Mouse (Mus musculus): Measurements from ENCODE around the gene Trmt112. TPM values are rescaled to one million over a fixed set of nuclear protein-coding genes. Genes with fewer than 3 reads are reported as not detected.

The Trmt112 gene
- total RNA-seq, 2 experiments from 2014 or later, result 98.3 to 101 TPM

- no peak for DNase-seq (ENCODE audit: low spot score in 2 of 2)
These were observed 33.3 kb downstream of the Trmt112 start for GRCm38 (mm10) chr19:6942764-6943163.

DNA sequence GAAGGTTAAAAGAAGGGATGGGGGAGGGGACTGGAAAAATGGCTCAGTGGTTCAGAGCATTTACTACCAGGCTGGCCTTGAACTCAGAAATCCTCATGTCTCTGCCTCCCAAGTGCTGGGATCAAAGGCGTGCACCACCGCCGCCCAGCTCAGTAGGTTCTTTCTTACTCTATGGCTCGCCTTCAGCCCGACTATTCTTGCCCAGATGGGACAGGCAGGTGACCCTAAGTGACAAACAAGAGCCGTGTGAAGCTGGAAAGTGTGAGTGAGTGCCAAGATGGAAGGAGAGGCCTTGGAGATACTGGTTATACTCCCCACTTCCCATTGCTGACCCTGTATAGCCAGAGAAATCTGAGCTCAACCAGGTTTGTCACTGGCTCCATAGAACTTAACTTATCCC is 34.2 kb downstream of the Trmt112 start:
- no peak for DNase-seq (ENCODE audit: low spot score in 2 of 2)

DNA sequence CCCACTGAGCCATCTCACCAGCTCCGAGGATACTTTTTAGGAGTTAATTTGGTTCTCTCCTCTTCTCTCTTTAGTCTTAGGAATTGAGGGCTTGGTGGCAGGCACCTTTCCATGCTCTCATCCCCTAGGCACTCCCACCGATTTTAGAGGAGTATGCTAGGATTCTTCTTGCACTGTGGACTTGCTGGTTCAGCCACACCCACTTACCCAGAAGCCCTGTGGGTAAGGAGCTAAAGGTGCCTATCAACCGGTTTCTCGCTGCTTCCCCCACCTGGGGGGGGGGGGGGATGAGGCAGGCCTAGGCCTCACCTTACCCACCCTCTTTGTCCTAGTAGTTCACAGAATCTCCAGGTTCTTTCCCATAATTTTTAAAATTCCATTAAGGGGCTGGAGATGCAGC is 38.2 kb downstream of the Trmt112 start:
- DNase-seq (ENCODE audit: low spot score in 2 of 2), result no peak

DNA sequence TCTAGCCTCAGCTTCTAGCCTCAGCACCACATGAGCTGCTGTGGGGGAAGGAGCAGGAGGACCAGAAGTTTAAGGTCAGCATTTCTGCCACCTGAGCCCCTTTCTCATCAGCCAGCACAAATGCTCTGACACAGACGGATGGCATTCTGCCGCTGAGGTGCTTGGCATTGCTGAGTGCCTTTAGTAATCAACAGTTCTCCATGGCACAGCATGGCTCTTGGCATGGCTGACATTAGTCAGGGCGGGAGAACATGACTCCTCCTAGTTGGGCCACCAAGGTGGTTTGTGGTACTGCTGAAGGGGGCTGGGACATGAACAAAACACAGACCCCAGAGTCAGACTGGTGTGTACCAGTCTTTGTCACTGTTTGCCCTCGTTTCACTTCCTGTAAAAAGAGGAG is 38.7 kb downstream of the Trmt112 start:
- DNase-seq (ENCODE audit: low spot score in 2 of 2), result no peak

DNA sequence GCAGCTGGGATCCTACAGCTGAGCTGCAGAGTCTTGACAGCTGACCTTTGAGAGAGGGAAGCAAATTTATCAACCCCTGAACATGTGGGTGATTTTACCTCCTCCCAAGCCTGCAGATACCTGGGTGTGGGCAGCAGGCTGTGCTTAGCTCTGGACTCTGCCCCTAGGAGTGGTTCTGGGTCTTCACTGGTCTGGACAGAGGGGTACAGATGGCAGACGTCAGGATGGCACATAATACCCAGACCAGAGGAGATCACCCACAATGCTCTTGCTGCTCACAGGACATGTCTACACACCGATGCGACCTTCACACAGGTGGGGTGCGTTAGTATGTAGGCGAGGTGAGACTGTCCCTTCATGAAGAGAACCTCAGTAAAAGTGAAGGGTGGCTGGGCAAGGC is 40.0 kb downstream of the Trmt112 start:
- DNase-seq (ENCODE audit: low spot score in 2 of 2), result no peak

- DNase-seq (ENCODE audit: low spot score in 2 of 2), result no peak
These were observed 40.5 kb downstream of the Trmt112 start for GRCm38 (mm10) chr19:6949951-6950350.

- no peak for DNase-seq (ENCODE audit: low spot score in 2 of 2)
These were observed 41.2 kb downstream of the Trmt112 start for GRCm38 (mm10) chr19:6950613-6951153.

DNA sequence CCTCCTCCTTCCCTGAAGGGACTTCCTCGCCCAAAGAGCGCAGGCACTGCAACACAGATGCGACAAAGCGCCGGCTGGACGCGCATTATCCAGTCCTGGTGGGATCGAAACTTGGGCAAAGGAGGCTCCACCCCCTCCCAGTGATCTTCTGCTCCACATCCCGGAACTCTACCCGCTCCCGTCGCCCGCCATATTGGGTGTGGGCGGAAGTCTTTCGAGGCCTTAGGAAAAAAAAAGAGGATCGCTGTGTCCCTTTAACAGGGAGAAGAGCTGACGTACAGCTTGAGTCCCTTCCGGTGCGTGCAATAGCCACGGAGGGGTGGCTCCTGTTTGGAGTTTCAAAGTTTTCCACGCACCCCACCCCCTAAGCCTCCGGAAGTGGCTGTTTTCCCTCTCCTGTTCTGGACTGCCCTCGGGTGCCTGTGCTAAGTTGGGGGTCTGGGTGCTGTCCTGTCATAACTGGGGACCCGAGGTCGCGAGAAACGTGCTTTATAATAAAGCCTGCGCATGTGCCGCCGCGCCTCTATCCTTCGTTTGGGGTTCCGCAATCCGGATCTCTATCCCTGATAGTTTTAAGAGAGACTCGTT is 42.0 kb downstream of the Trmt112 start:
- DNase-seq (ENCODE audit: low spot score in 2 of 2), result peak; percentile 70 to 83

DNA sequence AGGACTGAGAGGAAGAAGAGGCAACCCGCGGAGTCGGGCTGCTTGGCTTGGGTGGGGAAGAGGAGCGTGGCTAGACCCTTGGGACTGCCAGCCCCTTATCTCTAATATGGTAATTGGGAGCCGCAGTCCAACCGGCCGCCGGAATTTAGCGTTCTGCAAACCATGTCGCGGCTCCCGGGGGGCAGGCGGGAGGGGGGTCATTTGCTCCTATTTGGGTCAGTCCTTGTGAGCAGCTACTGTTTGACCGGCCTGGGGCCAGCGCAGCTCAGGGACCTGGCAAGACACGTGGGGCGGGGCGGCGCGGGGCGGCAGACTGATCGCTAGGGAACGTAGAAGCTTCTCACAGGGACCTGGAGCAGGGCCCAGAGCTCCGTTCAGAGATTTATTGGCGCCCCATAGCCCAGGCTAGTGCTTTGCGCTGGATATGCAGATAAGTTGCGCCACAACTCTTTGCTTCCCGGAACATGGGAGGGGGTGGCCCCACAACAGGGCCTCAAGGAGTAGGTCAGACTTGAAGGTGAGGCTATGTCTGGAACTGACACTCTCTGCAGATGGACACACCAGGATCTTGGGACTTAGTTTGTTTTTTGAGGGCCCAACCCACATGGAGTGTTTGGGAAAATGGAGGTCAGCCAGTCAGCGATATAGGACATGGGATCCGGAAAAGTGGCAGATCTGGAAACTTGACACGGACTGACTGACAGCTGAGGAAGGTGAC is 42.7 kb downstream of the Trmt112 start:
- DNase-seq (ENCODE audit: low spot score in 2 of 2), result peak; percentile 71 to 73

DNA sequence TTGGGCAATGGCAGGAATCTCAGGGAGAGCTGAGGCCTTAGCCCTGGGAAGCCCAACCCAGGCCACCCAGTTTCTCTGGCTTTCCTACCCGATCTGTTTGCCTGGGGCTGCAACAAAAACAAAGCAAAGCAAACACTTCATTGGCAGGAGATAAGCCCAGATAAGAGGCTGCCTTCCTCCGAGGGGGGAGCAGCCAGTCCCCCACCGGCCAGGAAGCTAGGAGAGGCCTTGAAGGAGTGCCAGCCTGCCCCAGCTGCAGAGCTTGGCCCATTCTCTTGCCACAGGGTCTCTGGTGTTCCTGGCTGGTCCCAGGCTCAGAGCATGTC is 43.2 kb downstream of the Trmt112 start:
- peak in 1 of 2 experiments; percentile 49 for DNase-seq (ENCODE audit: low spot score in 2 of 2)

DNA sequence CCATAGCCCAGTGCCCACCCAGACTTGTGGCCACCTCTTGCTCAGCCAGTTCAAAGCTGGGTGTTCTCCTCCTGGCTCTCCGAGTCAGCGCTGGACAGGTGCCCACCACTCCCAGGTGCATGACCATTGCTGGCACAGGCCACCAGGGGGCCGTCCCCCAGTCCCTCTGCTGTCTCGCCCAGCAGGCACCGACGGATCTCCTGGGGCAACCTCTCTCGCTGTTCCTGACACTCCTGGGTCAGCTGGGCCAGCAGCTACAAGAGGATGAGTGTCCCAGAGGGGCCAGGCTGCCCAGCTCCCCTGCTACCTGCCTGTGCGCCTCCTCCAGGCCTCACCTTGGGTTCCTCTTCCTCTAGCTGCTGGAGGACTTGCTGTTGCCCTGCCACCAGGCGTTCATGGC is 44.5 kb downstream of the Trmt112 start:
- DNase-seq (ENCODE audit: low spot score in 2 of 2), result no peak

DNA sequence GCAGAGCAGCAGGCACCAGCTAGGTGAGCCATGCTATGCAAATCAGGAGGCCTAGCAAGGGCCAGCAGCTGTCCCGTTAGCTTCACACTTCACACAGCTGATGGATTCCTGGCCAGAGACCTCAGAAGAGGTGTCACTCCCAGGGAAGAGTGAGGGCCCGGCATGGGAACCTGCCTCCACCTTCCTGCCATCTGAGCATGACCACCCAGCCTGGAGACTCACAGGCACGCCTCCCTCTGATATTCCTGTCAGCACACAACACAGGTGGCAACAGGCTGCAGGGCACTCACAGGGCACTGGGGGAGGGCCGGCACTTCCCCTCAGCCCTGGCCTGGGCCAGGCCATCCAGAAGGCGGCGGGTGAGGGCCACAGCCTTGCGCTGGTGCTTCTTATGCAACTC is 45.9 kb downstream of the Trmt112 start:
- no peak for DNase-seq (ENCODE audit: low spot score in 2 of 2)

- no peak for DNase-seq (ENCODE audit: low spot score in 2 of 2)
These were observed 47.0 kb downstream of the Trmt112 start for GRCm38 (mm10) chr19:6956461-6956860.

Small RNAs within 50 kb of the gene (microRNA-seq; reads per million reads assigned to microRNA genes)
- 1.8 reads per million for gene Mir6990

Other genes starting within 250 kb of the Trmt112 start
- 10 to 100 TPM; 26.9 to 33.4 TPM for gene Rps6ka4, start 69.1 kb upstream of the Trmt112 start, total RNA-seq (2021)
- gene Ccdc88b, start 51.5 kb upstream of the Trmt112 start, total RNA-seq (2021), result 1 to 10 TPM; 1.5 to 2.0 TPM
- 100 to 1,000 TPM; 199 to 210 TPM for gene Prdx5, start 408 bp downstream of the Trmt112 start, total RNA-seq (2021)
- gene Esrra, start 12.1 kb downstream of the Trmt112 start, total RNA-seq (2021), result 10 to 100 TPM; 47.0 to 47.9 TPM
- 1 to 10 TPM; 1.2 to 1.4 TPM for gene Catsperz, start 15.7 kb downstream of the Trmt112 start, total RNA-seq (2021)
- gene Kcnk4, start 24.8 kb downstream of the Trmt112 start, total RNA-seq (2021), result under 1 TPM; 0.14 to 0.34 TPM
- gene Bad, start 32.2 kb downstream of the Trmt112 start, total RNA-seq (2021), result 10 to 100 TPM; 51.5 to 54.8 TPM
- gene Gpr137, start 32.8 kb downstream of the Trmt112 start, total RNA-seq (2021), result 10 to 100 TPM; 41.2 to 43.8 TPM
- 100 to 1,000 TPM; 292 to 312 TPM for gene Ppp1r14b, start 65.3 kb downstream of the Trmt112 start, total RNA-seq (2021)
- gene Plcb3, start 66.8 kb downstream of the Trmt112 start, total RNA-seq (2021), result 10 to 100 TPM; 63.7 to 66.2 TPM
- gene Fkbp2, start 70.8 kb downstream of the Trmt112 start, total RNA-seq (2021), result 10 to 100 TPM; 61.6 to 66.4 TPM
- gene Vegfb, start 78.0 kb downstream of the Trmt112 start, total RNA-seq (2021), result 10 to 100 TPM; 88.6 to 89.2 TPM
- 10 to 100 TPM; 35.3 to 37.6 TPM for gene Dnajc4, start 82.9 kb downstream of the Trmt112 start, total RNA-seq (2021)
- gene Nudt22, start 86.4 kb downstream of the Trmt112 start, total RNA-seq (2021), result 10 to 100 TPM; 47.8 TPM
- gene Trpt1, start 86.4 kb downstream of the Trmt112 start, total RNA-seq (2021), result 10 to 100 TPM; 15.3 to 16.6 TPM
- 10 to 100 TPM in 1 of 2 experiments, 1 to 10 TPM in 1; 8.7 to 11.3 TPM for gene Fermt3, start 109.8 kb downstream of the Trmt112 start, total RNA-seq (2021)
- gene Stip1, start 130.3 kb downstream of the Trmt112 start, total RNA-seq (2021), result 100 to 1,000 TPM; 115 to 117 TPM
- gene Macrod1, start 147.1 kb downstream of the Trmt112 start, total RNA-seq (2021), result 10 to 100 TPM; 32.4 to 35.0 TPM
- 1 to 10 TPM; 3.8 to 5.9 TPM for gene Flrt1, start 196.0 kb downstream of the Trmt112 start, total RNA-seq (2021)